22 mouse cellular contexts compared by ENCODE assay signal in genomic region chr3:83987533-83988112, GRCm38 (mm10). TPM values are rescaled to one million over a fixed set of nuclear protein-coding genes. Genes with fewer than 3 reads are reported as not detected.
A peak's percentile ranks its signal among the peaks of the same experiment; 100 is the strongest.
DNase-seq lines count a peak whose midpoint lies in the region; ATAC-seq and TF ChIP-seq lines count a peak whose summit lies in the region.
"Had no signal": no experiment of that assay in that cellular context is flagged by ENCODE, and none has a peak within 500 bp of the region (broad histone marks: within the 10 kb centered on the region; RNA-seq: fewer than 3 reads in every experiment).

No protein-coding gene starts in this region.

- H3K4me3 ChIP-seq in limb, embryonic 15.5 days, result no peak overlapping the region
- no peak overlapping the region for H3K4me3 ChIP-seq in stomach, postnatal 0 days (ENCODE audit: low read depth, low read length)
- H3K4me3 ChIP-seq: heart, embryonic 15.5 days; hindbrain, embryonic 10.5 days; midbrain, embryonic 15.5 days; myocyte had no signal

- H3K9me3 ChIP-seq in limb, embryonic 15.5 days, result no peaks in the 10 kb centered on the region
- H3K9me3 ChIP-seq in stomach, postnatal 0 days (ENCODE audit: control insufficient read depth, low read length), result no peaks in the 10 kb centered on the region
- H3K9me3 ChIP-seq: G1E; heart, embryonic 15.5 days; hindbrain, embryonic 10.5 days; midbrain, embryonic 15.5 days had no signal

- no peak overlapping the region for H3K9ac ChIP-seq in limb, embryonic 15.5 days
- H3K9ac ChIP-seq in stomach, postnatal 0 days (ENCODE audit: low read length), result no peak overlapping the region
- H3K9ac ChIP-seq: heart, embryonic 15.5 days; midbrain, embryonic 15.5 days had no signal

- DNase-seq in thymus, postnatal 0 days (ENCODE audit: low spot score), result peak; percentile 14
- DNase-seq in thymus, postnatal 25 days, result no peak
- peak; percentile 87 for DNase-seq in fat pad, adult 2 months (ENCODE audit: extremely low read depth, low read depth, low spot score)
- DNase-seq in stomach, postnatal 0 days (ENCODE audit: low spot score), result no peak
- no peak for DNase-seq in heart, postnatal 25 days (ENCODE audit: low spot score)
- DNase-seq in layer of hippocampus, postnatal 36 days, result no peak
- DNase-seq in Muller cell, postnatal 12 days (ENCODE audit: inconsistent ontology term), result no peak
- DNase-seq: cerebellum, adult 8-10 months; gastrocnemius, postnatal 14 days; kidney, adult 9 months; kidney, postnatal 25 days; liver; lung, postnatal 14 days; retina, postnatal 1 day; thymus, postnatal 4 days had no signal

- intact Hi-C loops in heart, postnatal 25 days (cut with DNase I), result no loop called here

- no peaks in the 10 kb centered on the region for H3K36me3 ChIP-seq in limb, embryonic 15.5 days
- H3K36me3 ChIP-seq in stomach, postnatal 0 days (ENCODE audit: control insufficient read depth, insufficient read depth, low read length), result no peaks in the 10 kb centered on the region
- H3K36me3 ChIP-seq: heart, embryonic 15.5 days; midbrain, embryonic 15.5 days had no signal

- no peak overlapping the region for H3K4me2 ChIP-seq in limb, embryonic 15.5 days
- H3K4me2 ChIP-seq in stomach, postnatal 0 days (replicated peaks; ENCODE audit: low read depth), result 0 out of 2 replicates have a peak overlapping the region, but pooled peaks have one; percentile 1
- H3K4me2 ChIP-seq: heart, embryonic 15.5 days; midbrain, embryonic 15.5 days had no signal

- no peaks in the 10 kb centered on the region for H3K27me3 ChIP-seq in limb, embryonic 15.5 days
- H3K27me3 ChIP-seq in stomach, postnatal 0 days (ENCODE audit: control insufficient read depth, insufficient read depth, low read length), result no peaks in the 10 kb centered on the region
- H3K27me3 ChIP-seq: heart, embryonic 15.5 days; midbrain, embryonic 15.5 days had no signal

- no peak for ATAC-seq in limb, embryonic 15.5 days (ENCODE audit: insufficient number of reproducible peaks, low FRiP score, low TSS enrichment, low read depth)
- ATAC-seq in stomach, postnatal 0 days (ENCODE audit: low FRiP score, low TSS enrichment), result no peak
- ATAC-seq: hindbrain, postnatal 0 days; midbrain, embryonic 15.5 days had no signal

- no peak for TF ChIP-seq CTCF in stomach, postnatal 0 days (IDR thresholded peaks at IDR 0.05; ENCODE audit: low read depth)

- WGBS in limb, embryonic 15.5 days, result 52% methylated on average over 8 of the region's 8 CpGs
- WGBS in stomach, postnatal 0 days, result 55% methylated on average over 8 of the region's 8 CpGs

- TF ChIP-seq EP300 in stomach, postnatal 0 days (optimal IDR thresholded peaks at IDR 0.05), result no peak

- peaks cover 68% of the 10 kb centered on the region for H3K4me1 ChIP-seq in limb, embryonic 15.5 days
- H3K4me1 ChIP-seq in stomach, postnatal 0 days (replicated peaks; ENCODE audit: control insufficient read depth, insufficient read depth), result peaks cover 5% of the 10 kb centered on the region

- H3K27ac ChIP-seq in limb, embryonic 15.5 days, result peak overlapping the region; percentile 48; the same call in 1 of the 2 replicates
- H3K27ac ChIP-seq in stomach, postnatal 0 days (replicated peaks), result no peak overlapping the region
- H3K27ac ChIP-seq: heart, embryonic 15.5 days; hindbrain, postnatal 0 days; midbrain, embryonic 15.5 days had no signal

RNA-seq across cellular contexts. Expression of gene Tmem131l, which starts 52.4 kb away (rescaled TPM):
- polyA plus RNA-seq in thymus, postnatal 0 days (2015; fragmentation: Nextera tagmentation; extraction: Ambion mirVana), result 126 and 132 TPM in 2 replicates
- polyA plus RNA-seq in limb, embryonic 15.5 days (2015; fragmentation: Nextera tagmentation; extraction: Ambion mirVana), result 47.9 and 51.4 TPM in 2 replicates
- polyA plus RNA-seq in stomach, postnatal 0 days (2015; fragmentation: Nextera tagmentation; extraction: Ambion mirVana), result 15.5 and 18.3 TPM in 2 replicates
- total RNA-seq in heart, postnatal 25 days (2021), result 10 to 100 TPM; 19.4 to 20.8 TPM
- total RNA-seq in layer of hippocampus, postnatal 36 days (2021), result 10 to 100 TPM; 30.8 to 37.4 TPM

Comparison
In these comparisons a context has a peak if more than half of its experiments do, and no peak if none do; other contexts are left out.
1. DNase-seq: peak in thymus, postnatal 0 days (single experiment) and fat pad, adult 2 months (single experiment); none in thymus, postnatal 25 days (single experiment), stomach, postnatal 0 days (single experiment), heart, postnatal 25 days (single experiment), layer of hippocampus, postnatal 36 days (0 of 2) and Muller cell, postnatal 12 days (single experiment).